Mouse (Mus musculus) myocyte (in vitro differentiated cells): ENCODE results near the gene Bmpr2. TPM values are rescaled to one million over a fixed set of nuclear protein-coding genes. Genes with fewer than 3 reads are reported as not detected.

Source experiments
- H3K27me3 ChIP-seq: one replicate; pipeline ENCODE4 v1.6.1; 2011; ENCODE audit not compliant: control insufficient read depth, insufficient read depth, insufficient read length
- H3K36me3 ChIP-seq: one replicate; pipeline ENCODE4 v1.6.1; 2011; ENCODE audit not compliant: control insufficient read depth, insufficient read depth
- H3K4me2 ChIP-seq: one replicate; pipeline ENCODE4 v1.6.1; 2011; ENCODE audit warnings: low read depth, control low read depth
- H3K4me3 ChIP-seq: one replicate; pipeline ENCODE4 v1.5.1; 2011; ENCODE audit warnings: mild to moderate bottlenecking, control low read depth, moderate library complexity
- H3K79me2 ChIP-seq: one replicate; pipeline ENCODE4 v1.6.1; 2011; ENCODE audit not compliant: control insufficient read depth, insufficient read depth
- H3ac ChIP-seq: one replicate; pipeline ENCODE4 v1.6.1; 2011; ENCODE audit not compliant: control insufficient read depth, insufficient read length
- CEBPB ChIP-seq: IDR thresholded peaks from 2 replicates; pipeline ENCODE4 v1.6.1; 2011; ENCODE audit warnings: mild to moderate bottlenecking, moderate library complexity; ENCODE audit not compliant: poor library complexity, insufficient read depth, severe bottlenecking
- E2F4 ChIP-seq: IDR thresholded peaks from one replicate; pipeline ENCODE4 v1.6.1; 2011; ENCODE audit warnings: mild to moderate bottlenecking, control low read depth, moderate library complexity; ENCODE audit not compliant: insufficient read depth
- MAX ChIP-seq: IDR thresholded peaks from one replicate; pipeline ENCODE4 v1.6.1; 2011; ENCODE audit warnings: low read depth, mild to moderate bottlenecking, control low read depth
- MYOD1 ChIP-seq, 3 experiments: IDR thresholded peaks; one replicate each; pipeline ENCODE4 v1.6.1; 2011; ENCODE audit warnings: control low read depth in 2 of 3, low read depth in 2 of 3, mild to moderate bottlenecking in 2 of 3, moderate library complexity in 1 of 3; ENCODE audit not compliant: insufficient read length in 2 of 3, control insufficient read depth in 1 of 3
- MYOG ChIP-seq, 3 experiments: IDR thresholded peaks; one replicate each; pipeline ENCODE4 v1.6.1; 2011; ENCODE audit warnings: control low read depth in 2 of 3, low read depth in 2 of 3, mild to moderate bottlenecking in 2 of 3; ENCODE audit not compliant: insufficient read length in 2 of 3, control insufficient read depth in 1 of 3, insufficient read depth in 1 of 3
- POLR2A ChIP-seq: IDR thresholded peaks from one replicate; pipeline ENCODE4 v1.6.1; 2011; ENCODE audit warnings: low read depth, mild to moderate bottlenecking, control low read depth, moderate library complexity; ENCODE audit not compliant: insufficient read length
- POLR2AphosphoS2 ChIP-seq: IDR thresholded peaks from one replicate; pipeline ENCODE4 v1.6.1; 2011; ENCODE audit warnings: low read depth, control low read depth; ENCODE audit not compliant: insufficient read length
- REST ChIP-seq: IDR thresholded peaks from one replicate; pipeline ENCODE4 v1.6.1; 2011; ENCODE audit warnings: mild to moderate bottlenecking, control low read depth, moderate library complexity; ENCODE audit not compliant: insufficient read depth, insufficient read length
- SRF ChIP-seq: IDR thresholded peaks from one replicate; pipeline ENCODE4 v1.6.1; 2011; ENCODE audit warnings: low read depth; ENCODE audit not compliant: control insufficient read depth, insufficient read length
- TCF12 ChIP-seq: IDR thresholded peaks from one replicate; pipeline ENCODE4 v1.6.1; 2011; ENCODE audit warnings: mild to moderate bottlenecking, control low read depth; ENCODE audit not compliant: poor library complexity, insufficient read depth, severe bottlenecking
- TCF3 ChIP-seq: IDR thresholded peaks from one replicate; pipeline ENCODE4 v1.6.1; 2011; ENCODE audit warnings: low read depth, control low read depth; ENCODE audit not compliant: insufficient read length
- USF1 ChIP-seq: IDR thresholded peaks from one replicate; pipeline ENCODE4 v1.6.1; 2011; ENCODE audit warnings: low read depth, mild to moderate bottlenecking, control low read depth, moderate library complexity
- polyA plus RNA-seq: library from polyadenylated mRNA; unstranded; fragments of >200 nt; fragmentation: generic; extraction: Trizol; gene quantifications from one replicate; pipeline ENCODE4 v1.2.1, GENCODE M21; 2012; ENCODE audit warnings: missing spikeins

Gene Bmpr2
- polyA plus RNA-seq, 1 experiment: 5.1 TPM

GRCm38 (mm10) chr1:59901082-59901876 is 138.1 kb downstream of the Bmpr2 start:
- H3K4me3 ChIP-seq: no peak overlapping the region
- H3K36me3 ChIP-seq: no peaks in the 10 kb centered on the region
- H3ac ChIP-seq: no peak overlapping the region
- no peaks in the 10 kb centered on the region for H3K79me2 ChIP-seq
- no peak overlapping the region for H3K4me2 ChIP-seq
- no peak for TF ChIP-seq REST
- TF ChIP-seq USF1: no peak
- no peak for TF ChIP-seq MYOD1 (IDR thresholded peaks at IDR 0.05; ENCODE audit: control insufficient read depth in 1 of 3, insufficient read length in 2 of 3, low read depth in 2 of 3)
- no peak for TF ChIP-seq MYOG (IDR thresholded peaks at IDR 0.05; ENCODE audit: control insufficient read depth in 1 of 3, insufficient read depth in 1 of 3, insufficient read length in 2 of 3, low read depth in 2 of 3)
- no peak for TF ChIP-seq E2F4
- no peak for TF ChIP-seq TCF12
- TF ChIP-seq TCF3: no peak
- no peak for TF ChIP-seq CEBPB
- TF ChIP-seq SRF: no peak
- no peak for TF ChIP-seq POLR2A
- TF ChIP-seq POLR2AphosphoS2: no peak
- no peak for TF ChIP-seq MAX
- H3K27me3 ChIP-seq: no peaks in the 10 kb centered on the region

GRCm38 (mm10) chr1:59902634-59903033 is 139.4 kb downstream of the Bmpr2 start:
- peak overlapping the region; percentile 39 for H3K4me2 ChIP-seq
- H3K36me3 ChIP-seq: no peaks in the 10 kb centered on the region
- TF ChIP-seq TCF3: no peak
- no peak for TF ChIP-seq E2F4
- TF ChIP-seq REST: no peak
- TF ChIP-seq MYOD1 (IDR thresholded peaks at IDR 0.05; ENCODE audit: control insufficient read depth in 1 of 3, insufficient read length in 2 of 3, low read depth in 2 of 3): peak in 2 of 3 experiments; percentile 33 to 69
- H3K27me3 ChIP-seq: no peaks in the 10 kb centered on the region
- no peak overlapping the region for H3K4me3 ChIP-seq
- H3K79me2 ChIP-seq: no peaks in the 10 kb centered on the region
- no peak overlapping the region for H3ac ChIP-seq

- Histone ChIP-seq H3K79me2 (no peaks in the 10 kb centered on the region), H3K36me3 (no peaks in the 10 kb centered on the region), H3K4me2 (no peak overlapping the region), H3K4me3 (no peak overlapping the region), H3ac (no peak overlapping the region), H3K27me3 (no peaks in the 10 kb centered on the region)
- peak; percentile 70; the same call in 1 of the 2 replicates for TF ChIP-seq CEBPB
- TF ChIP-seq E2F4: no peak
Observed at GRCm38 (mm10) chr1:59904630-59905295, 141.6 kb downstream of the Bmpr2 start.

GRCm38 (mm10) chr1:59905916-59906315 is 142.7 kb downstream of the Bmpr2 start:
- Histone ChIP-seq H3K79me2 (no peaks in the 10 kb centered on the region), H3K4me2 (no peak overlapping the region), H3K27me3 (no peaks in the 10 kb centered on the region), H3ac (no peak overlapping the region), H3K4me3 (no peak overlapping the region), H3K36me3 (no peaks in the 10 kb centered on the region)
- TF ChIP-seq REST (no peak), MAX (no peak), TCF3 (no peak), MYOG (IDR thresholded peaks at IDR 0.05; ENCODE audit: control insufficient read depth in 1 of 3, insufficient read depth in 1 of 3, insufficient read length in 2 of 3, low read depth in 2 of 3) (no peak), POLR2AphosphoS2 (no peak), USF1 (no peak), POLR2A (no peak), E2F4 (no peak), MYOD1 (IDR thresholded peaks at IDR 0.05; ENCODE audit: control insufficient read depth in 1 of 3, insufficient read length in 2 of 3, low read depth in 2 of 3) (no peak), TCF12 (no peak)

- Histone ChIP-seq H3K4me2 (no peak overlapping the region), H3K4me3 (no peak overlapping the region), H3K79me2 (no peaks in the 10 kb centered on the region), H3K27me3 (no peaks in the 10 kb centered on the region), H3K36me3 (no peaks in the 10 kb centered on the region), H3ac (no peak overlapping the region)
- TF ChIP-seq MAX: no peak
Observed at GRCm38 (mm10) chr1:59906819-59907521, 143.8 kb downstream of the Bmpr2 start.
